Mouse (Mus musculus) cerebellum, adult 2 months (tissue): ENCODE measurements around the gene Mcm5.

Experiments
- CTCF ChIP-seq: fragments of 200-500 bp; IDR thresholded peaks from 2 replicates; pipeline ENCODE4 v1.5.1; 2011; ENCODE audit warnings: low read depth, mild to moderate bottlenecking, control low read depth, low read length, moderate library complexity, borderline replicate concordance; ENCODE audit not compliant: insufficient read depth
- POLR2A ChIP-seq: fragments of 200-500 bp; IDR thresholded peaks from 2 replicates; pipeline ENCODE4 v1.6.1; 2011; ENCODE audit warnings: low read length, control low read depth, borderline replicate concordance; ENCODE audit not compliant: insufficient read depth

GRCm38 (mm10) chr8:75134603-75135391 lies 25.4 kb downstream of the Mcm5 start:
- TF ChIP-seq CTCF, result no peak
- TF ChIP-seq POLR2A, result no peak
